Mouse (Mus musculus) kidney, adult 2 months (tissue): ENCODE results near the gene Wwtr1. TPM values are rescaled to one million over a fixed set of nuclear protein-coding genes. Genes with fewer than 3 reads are reported as not detected.

ENCODE experiments used
- DNase-seq: peaks from one replicate; pipeline ENCODE4 v3.0.0; 2021
- H3K27ac ChIP-seq: fragments of 200-500 bp; 2 replicates; pipeline ENCODE4 v1.5.1; 2012; ENCODE audit warnings: low read depth, low read length, control low read depth, inconsistent platforms; ENCODE audit not compliant: insufficient read depth
- H3K27me3 ChIP-seq: fragments of 200-500 bp; replicated peaks from 2 replicates; pipeline ENCODE4 v1.6.1; 2012; ENCODE audit warnings: mild to moderate bottlenecking, moderate library complexity, low read length, inconsistent platforms; ENCODE audit not compliant: control insufficient read depth, insufficient read depth
- H3K36me3 ChIP-seq: fragments of 200-500 bp; 2 replicates; pipeline ENCODE4 v1.6.1; 2012; ENCODE audit warnings: mild to moderate bottlenecking, moderate library complexity, low read length, inconsistent platforms; ENCODE audit not compliant: control insufficient read depth, insufficient read depth
- H3K4me1 ChIP-seq: fragments of 200-500 bp; 2 replicates; pipeline ENCODE4 v1.6.1; 2011; ENCODE audit warnings: low read length; ENCODE audit not compliant: control insufficient read depth, insufficient read depth
- H3K4me3 ChIP-seq: fragments of 200-500 bp; 2 replicates; pipeline ENCODE4 v1.5.1; 2011; ENCODE audit warnings: mild to moderate bottlenecking, low read depth, low read length, control low read depth; ENCODE audit not compliant: insufficient read depth
- CTCF ChIP-seq: fragments of 200-500 bp; conservative IDR thresholded peaks from 2 replicates; pipeline ENCODE4 v1.5.1; 2011; ENCODE audit warnings: low read depth, mild to moderate bottlenecking, control low read depth, low read length, moderate library complexity, mixed read lengths; ENCODE audit not compliant: insufficient read depth, insufficient read length
- POLR2A ChIP-seq: fragments of 200-500 bp; IDR thresholded peaks from one replicate; pipeline ENCODE4 v1.6.1; 2011; ENCODE audit warnings: low read depth, low read length, control low read depth
- WGBS: fragments of 180-500 bp; shearing (Covaris S2); methylation state at CpG from one replicate; pipeline ENCODE4 v1.1.7; 2018; 5-methylcytosine and 5-hydroxymethylcytosine counted together
- polyA plus RNA-seq: library from polyadenylated mRNA; depleted of rRNA; stranded (reverse); fragments of >200 nt; gene quantifications from 2 replicates; pipeline ENCODE4 v1.2.3, GENCODE M21; 2012

Wwtr1 gene
- polyA plus RNA-seq, 1 experiment: 29.6 TPM

DNA sequence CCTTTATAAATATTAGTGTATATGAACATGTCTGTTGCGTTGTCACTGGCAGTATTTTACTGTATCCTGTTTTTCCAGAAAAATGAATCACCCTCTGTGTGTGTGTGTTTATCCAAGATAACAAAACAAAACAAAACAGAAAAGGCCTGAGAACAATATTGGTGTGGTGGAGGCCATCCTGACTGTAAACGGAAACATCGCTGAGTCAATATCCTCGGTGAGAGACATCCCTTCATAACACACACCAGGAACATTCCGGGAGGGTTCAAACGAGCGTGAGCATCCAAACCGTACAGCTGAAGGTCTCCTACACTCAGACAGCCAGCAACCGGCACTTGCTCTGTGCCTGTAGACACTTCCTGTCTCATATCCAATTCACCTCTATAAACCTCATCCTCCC is 31.6 kb downstream of the Wwtr1 start:
- peak; percentile 71 for DNase-seq
- TF ChIP-seq CTCF (no peak), POLR2A (no peak)
- H3K4me1 ChIP-seq: peaks cover 6% of the 10 kb centered on the region; the same call in 1 of the 2 replicates
- no peaks in the 10 kb centered on the region for H3K27me3 ChIP-seq
- no peak overlapping the region for H3K4me3 ChIP-seq
- H3K27ac ChIP-seq: peak overlapping the region; percentile 53
- H3K36me3 ChIP-seq: no peaks in the 10 kb centered on the region
- 60% methylated on average over 9 of the region's 9 CpGs for WGBS

DNA sequence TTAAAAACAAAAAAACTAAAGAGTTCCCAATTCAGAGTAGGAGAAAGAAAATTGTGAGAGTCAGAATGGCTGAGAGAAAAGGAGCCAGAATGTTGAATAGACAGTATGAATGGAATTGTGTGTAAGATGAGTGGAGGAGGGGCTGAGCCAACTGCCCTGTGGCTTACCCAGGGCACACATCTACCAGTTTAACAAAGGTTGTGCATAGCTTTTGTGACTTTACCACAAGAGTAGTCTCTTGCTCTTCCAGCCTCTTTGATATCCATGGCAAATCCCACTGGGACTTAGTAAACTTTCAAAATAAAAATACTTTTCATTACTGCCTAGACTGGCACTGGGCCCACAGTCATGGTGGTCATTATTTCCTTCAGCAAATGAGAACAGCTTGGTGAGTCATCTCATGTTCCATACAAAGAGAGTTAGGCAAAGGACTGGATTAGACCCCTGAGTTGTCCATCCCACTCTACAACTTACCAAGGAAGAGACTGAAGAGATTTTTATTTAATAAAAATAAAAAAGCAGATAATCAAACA is 32.8 kb downstream of the Wwtr1 start:
- TF ChIP-seq CTCF (no peak), POLR2A (no peak)
- peak overlapping the region; percentile 11; the same call in 1 of the 2 replicates for H3K27ac ChIP-seq
- DNase-seq: no peak
- peaks cover 5% of the 10 kb centered on the region; the same call in 1 of the 2 replicates for H3K4me1 ChIP-seq
- no peaks in the 10 kb centered on the region for H3K27me3 ChIP-seq
- H3K4me3 ChIP-seq: no peak overlapping the region
- H3K36me3 ChIP-seq: no peaks in the 10 kb centered on the region

GRCm38 (mm10) chr3:57541205-57541604 is 34.5 kb downstream of the Wwtr1 start:
- Histone ChIP-seq H3K27ac (peak overlapping the region; percentile 74), H3K27me3 (no peaks in the 10 kb centered on the region), H3K4me3 (no peak overlapping the region), H3K4me1 (peaks cover 5% of the 10 kb centered on the region; the same call in 1 of the 2 replicates), H3K36me3 (no peaks in the 10 kb centered on the region)
- no peak for TF ChIP-seq POLR2A
- no peak for TF ChIP-seq CTCF
- DNase-seq: peak; percentile 56
- WGBS: 60% methylated on average over 7 of the region's 7 CpGs

DNA sequence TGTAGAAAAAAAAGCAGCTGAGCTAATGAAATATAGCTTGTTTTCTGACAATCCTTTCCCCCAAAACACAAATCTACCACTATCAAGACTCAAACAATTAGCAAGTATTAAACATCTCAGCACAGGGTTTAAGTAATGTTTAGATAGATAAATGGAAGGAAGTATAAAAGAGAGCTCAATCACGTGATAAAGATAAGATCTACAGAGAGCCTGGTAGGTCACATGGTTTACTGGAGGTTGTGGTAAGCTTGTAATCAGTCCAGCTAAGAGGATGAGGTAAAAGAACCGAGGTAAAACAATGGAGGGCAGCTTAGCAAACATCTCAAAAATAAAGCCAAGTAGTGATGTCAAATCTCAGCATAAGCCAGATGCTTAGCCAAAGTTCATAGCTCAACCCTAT is 35.2 kb downstream of the Wwtr1 start:
- H3K36me3 ChIP-seq: no peaks in the 10 kb centered on the region

GRCm38 (mm10) chr3:57535483-57536185 is 40.1 kb downstream of the Wwtr1 start:
- DNase-seq: no peak
- Histone ChIP-seq H3K36me3 (no peaks in the 10 kb centered on the region), H3K27ac (no peak overlapping the region), H3K4me1 (peaks cover 16% of the 10 kb centered on the region; the same call in 1 of the 2 replicates), H3K4me3 (no peak overlapping the region), H3K27me3 (no peaks in the 10 kb centered on the region)
- TF ChIP-seq CTCF: no peak
- WGBS: 62% methylated on average over 13 of the region's 13 CpGs

More for the DNA sequence above, 35.2 kb downstream of the Wwtr1 start:
- Histone ChIP-seq H3K27ac (peak overlapping the region; percentile 31; the same call in 1 of the 2 replicates), H3K4me3 (no peak overlapping the region), H3K4me1 (peaks cover 12% of the 10 kb centered on the region; the same call in 1 of the 2 replicates), H3K27me3 (no peaks in the 10 kb centered on the region)
- 46% methylated on average over 2 of the region's 2 CpGs for WGBS
- DNase-seq: no peak
- TF ChIP-seq CTCF: no peak
- no peak for TF ChIP-seq POLR2A

DNA sequence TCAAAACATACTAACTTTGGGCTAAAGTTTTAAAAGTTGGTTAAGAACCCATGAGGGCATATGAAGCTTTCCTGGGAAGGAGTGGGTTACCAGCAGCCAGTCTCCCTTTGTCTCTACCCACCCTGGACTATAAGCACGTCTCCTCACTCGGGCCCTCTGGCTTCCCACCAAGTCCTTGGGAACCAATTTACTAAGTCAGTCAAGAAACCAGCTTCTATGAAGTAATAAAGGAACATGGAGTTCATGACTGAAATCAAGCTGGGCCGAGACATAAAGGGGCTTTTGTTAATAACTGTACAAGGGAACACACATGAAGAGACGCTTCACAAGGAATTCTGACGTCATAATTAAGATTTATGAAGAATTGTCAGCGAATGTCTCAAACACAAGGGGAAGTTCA is 41.3 kb downstream of the Wwtr1 start:
- no peak overlapping the region for H3K27ac ChIP-seq
- no peaks in the 10 kb centered on the region for H3K27me3 ChIP-seq
- TF ChIP-seq CTCF: no peak
- TF ChIP-seq POLR2A: no peak
- 63% methylated on average over 6 of the region's 6 CpGs for WGBS
- H3K36me3 ChIP-seq: no peaks in the 10 kb centered on the region
- DNase-seq: no peak
- no peak overlapping the region for H3K4me3 ChIP-seq
- H3K4me1 ChIP-seq: peaks cover 16% of the 10 kb centered on the region; the same call in 1 of the 2 replicates

- Histone ChIP-seq H3K4me3 (no peak overlapping the region), H3K27me3 (no peaks in the 10 kb centered on the region), H3K4me1 (peaks cover 16% of the 10 kb centered on the region; the same call in 1 of the 2 replicates), H3K36me3 (no peaks in the 10 kb centered on the region), H3K27ac (no peak overlapping the region)
- WGBS: 85% methylated on average over 9 of the region's 9 CpGs
- no peak for TF ChIP-seq POLR2A
- no peak for TF ChIP-seq CTCF
- DNase-seq: no peak
Observed at GRCm38 (mm10) chr3:57533876-57534275, 41.8 kb downstream of the Wwtr1 start.
